Mouse (Mus musculus): ENCODE data around the gene Hp. TPM values are rescaled to one million over a fixed set of nuclear protein-coding genes. Genes with fewer than 3 reads are reported as not detected.

Hp gene
- polyA plus RNA-seq (2014; fragmentation: Nextera tagmentation; extraction: Ambion mirVana), result 0.27 and 0.45 TPM in 2 replicates

DNA sequence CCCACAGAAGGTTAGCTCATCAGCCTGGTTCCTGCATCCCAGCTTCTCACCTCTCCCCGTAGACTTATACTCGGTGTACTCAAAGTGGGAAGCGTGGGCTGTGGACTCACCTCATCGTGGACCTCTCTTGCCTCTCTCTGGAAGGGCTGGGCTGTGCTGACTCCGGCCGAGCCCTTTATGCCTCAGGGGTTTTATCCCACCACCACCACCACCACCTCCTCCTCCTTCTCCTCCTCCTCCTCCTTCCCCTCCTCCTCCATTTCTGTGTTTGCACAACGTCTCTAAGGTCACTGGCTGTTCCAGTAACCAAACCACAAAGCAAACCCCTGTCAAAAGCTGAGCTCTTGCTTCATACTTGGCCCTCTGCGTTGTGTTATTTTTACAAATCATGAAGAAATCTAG, at the start of gene Hp:
Hp (minus strand) TSS at position 273 of the 402 bp plus-strand sequence.
- no peaks in the 10 kb centered on the region for H3K9me3 ChIP-seq (ENCODE audit: control insufficient read depth, low read length)
- H3K27me3 ChIP-seq (ENCODE audit: control insufficient read depth, insufficient read depth, low read length), result no peaks in the 10 kb centered on the region
- no peak within 1 kb of the TSS for H3K27ac ChIP-seq (ENCODE audit: low read depth, low read length)
- 77% methylated on average over 8 of the region's 8 CpGs for WGBS
- ATAC-seq (replicated peaks; ENCODE audit: low FRiP score) (no peak), DNase-seq (ENCODE audit: low spot score) (no peak)
- H3K4me1 ChIP-seq (replicated peaks; ENCODE audit: control insufficient read depth, insufficient read depth, low read length), result no peaks in the 10 kb centered on the region
- no peak within 1 kb of the TSS for H3K4me2 ChIP-seq (ENCODE audit: low read depth, low read length, severe bottlenecking)
- no peak within 1 kb of the TSS for H3K4me3 ChIP-seq (ENCODE audit: low read depth, low read length)
- H3K36me3 ChIP-seq (ENCODE audit: control insufficient read depth, insufficient read depth, low read length), result no peaks in the 10 kb centered on the region
- H3K9ac ChIP-seq (ENCODE audit: low read length), result no peak within 1 kb of the TSS

DNA sequence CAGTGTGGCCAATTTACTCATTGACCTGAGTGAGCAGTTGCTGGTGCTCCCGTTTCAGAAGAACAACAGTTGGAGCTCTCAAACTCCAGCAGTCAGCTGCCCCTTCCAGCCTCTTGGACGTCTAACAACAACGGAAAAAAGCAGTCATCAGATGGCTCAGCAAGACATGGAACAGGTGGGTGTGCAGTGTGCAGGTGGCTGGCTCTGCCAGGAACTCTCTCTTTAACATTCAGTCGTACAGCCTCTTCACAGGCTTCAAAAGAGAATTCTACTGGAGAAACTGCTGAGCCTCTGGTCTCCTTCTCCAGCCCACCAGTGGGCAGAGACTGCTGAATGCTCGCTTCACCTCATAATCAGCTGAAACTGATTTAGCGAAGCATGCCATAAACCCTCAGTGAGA, 49.7 kb upstream of the Hp start:
- no peaks in the 10 kb centered on the region for H3K4me1 ChIP-seq (replicated peaks; ENCODE audit: control insufficient read depth, insufficient read depth, low read length)
- ATAC-seq (replicated peaks; ENCODE audit: low FRiP score) (no peak), DNase-seq (ENCODE audit: low spot score) (no peak)
- H3K27me3 ChIP-seq (ENCODE audit: control insufficient read depth, insufficient read depth, low read length), result no peaks in the 10 kb centered on the region
- H3K4me3 ChIP-seq (ENCODE audit: low read depth, low read length), result no peak overlapping the region
- no peak overlapping the region for H3K27ac ChIP-seq (ENCODE audit: low read depth, low read length)
- 75% methylated on average over 6 of the region's 6 CpGs for WGBS
- H3K9me3 ChIP-seq (ENCODE audit: control insufficient read depth, low read length), result no peaks in the 10 kb centered on the region; the same call in 1 of the 2 replicates
- H3K36me3 ChIP-seq (ENCODE audit: control insufficient read depth, insufficient read depth, low read length), result no peaks in the 10 kb centered on the region
- H3K4me2 ChIP-seq (ENCODE audit: low read depth, low read length, severe bottlenecking), result no peak overlapping the region
- no peak overlapping the region for H3K9ac ChIP-seq (ENCODE audit: low read length)

DNA sequence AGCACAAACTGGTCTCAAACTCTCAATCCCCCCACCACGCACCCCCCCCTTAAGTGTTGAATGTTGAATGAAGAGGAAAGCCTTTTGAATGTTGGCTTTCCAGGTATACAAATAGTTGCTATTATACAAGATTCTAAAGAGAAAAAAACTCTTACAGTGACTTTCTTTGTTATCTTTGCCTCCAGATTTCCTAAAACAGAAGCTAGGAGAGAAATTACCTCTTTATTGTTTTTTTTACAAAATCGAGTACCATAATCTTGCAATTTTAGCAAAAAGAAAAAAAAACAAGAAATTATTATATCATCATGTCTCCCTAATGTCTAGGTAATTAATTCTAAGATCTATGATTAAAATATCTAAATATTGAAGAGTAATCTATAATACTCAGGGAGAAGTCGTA, 36.6 kb upstream of the Hp start:
- H3K36me3 ChIP-seq (ENCODE audit: control insufficient read depth, insufficient read depth, low read length), result no peaks in the 10 kb centered on the region
- no peak overlapping the region for H3K4me3 ChIP-seq (ENCODE audit: low read depth, low read length)
- no peak overlapping the region for H3K27ac ChIP-seq (ENCODE audit: low read depth, low read length)
- no peaks in the 10 kb centered on the region for H3K27me3 ChIP-seq (ENCODE audit: control insufficient read depth, insufficient read depth, low read length)
- no peak overlapping the region for H3K4me2 ChIP-seq (ENCODE audit: low read depth, low read length, severe bottlenecking)
- no peak overlapping the region for H3K9ac ChIP-seq (ENCODE audit: low read length)
- no peaks in the 10 kb centered on the region for H3K9me3 ChIP-seq (ENCODE audit: control insufficient read depth, low read length)
- 87% methylated on average over 3 of the region's 3 CpGs for WGBS
- DNase-seq (ENCODE audit: low spot score) (no peak), ATAC-seq (replicated peaks; ENCODE audit: low FRiP score) (no peak)
- no peaks in the 10 kb centered on the region for H3K4me1 ChIP-seq (replicated peaks; ENCODE audit: control insufficient read depth, insufficient read depth, low read length)

DNA sequence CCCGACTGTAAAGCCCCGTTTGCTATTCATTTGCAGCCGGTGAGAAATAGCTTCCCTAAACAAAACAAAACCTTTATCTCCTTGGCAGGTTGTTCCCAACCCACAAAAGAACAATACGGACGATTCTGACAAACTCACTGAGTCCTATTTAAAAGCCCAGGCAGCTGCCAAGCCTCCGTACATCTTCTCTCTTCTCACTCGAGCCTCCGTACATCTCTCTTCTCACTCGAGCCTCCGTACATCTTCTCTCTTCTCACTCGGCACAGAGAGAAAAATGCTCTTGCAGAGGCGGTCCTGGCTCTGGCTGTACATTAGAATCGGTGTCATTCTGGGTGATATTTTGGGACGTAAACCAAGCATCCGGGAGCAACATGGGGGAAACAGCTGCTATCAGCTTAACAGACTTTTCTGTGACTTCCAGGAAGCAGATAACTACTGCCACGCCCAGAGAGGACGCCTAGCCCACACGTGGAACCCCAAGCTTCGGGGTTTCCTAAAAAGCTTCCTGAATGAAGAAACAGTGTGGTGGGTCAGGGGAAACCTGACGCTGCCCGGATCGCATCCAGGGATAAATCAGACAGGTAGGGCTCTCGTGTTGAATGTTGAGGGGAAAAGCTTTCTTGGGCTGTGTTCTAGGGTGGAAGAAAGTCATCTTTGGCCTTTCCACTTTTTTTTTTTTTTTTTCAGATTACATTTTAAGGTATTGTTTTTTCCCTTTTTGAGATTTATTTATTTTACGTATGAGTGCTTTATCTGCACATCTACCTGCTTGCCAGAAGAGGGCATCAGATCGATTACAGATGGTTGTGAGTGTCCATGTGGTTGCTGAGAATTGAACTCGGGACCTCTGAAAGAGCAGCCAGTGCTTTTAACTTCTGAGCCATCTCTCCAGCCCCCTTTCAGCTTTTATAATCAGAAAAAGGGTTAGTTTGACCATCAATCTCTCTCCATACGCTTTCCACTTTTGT, 35.6 kb upstream of the Hp start, which contains the start of gene Pkd1l3:
Pkd1l3 (plus strand) TSS at position 275 of the 968 bp plus-strand sequence.
- DNase-seq (ENCODE audit: low spot score) (no peak), ATAC-seq (replicated peaks; ENCODE audit: low FRiP score) (no peak)
- H3K36me3 ChIP-seq (ENCODE audit: control insufficient read depth, insufficient read depth, low read length), result no peaks in the 10 kb centered on the region
- WGBS, result 67% methylated on average over 27 of the region's 27 CpGs
- H3K4me2 ChIP-seq (ENCODE audit: low read depth, low read length, severe bottlenecking), result no peak within 1 kb of the TSS
- H3K4me1 ChIP-seq (replicated peaks; ENCODE audit: control insufficient read depth, insufficient read depth, low read length), result no peaks in the 10 kb centered on the region
- H3K4me3 ChIP-seq (ENCODE audit: low read depth, low read length), result no peak within 1 kb of the TSS
- H3K9ac ChIP-seq (ENCODE audit: low read length), result no peak within 1 kb of the TSS
- no peak within 1 kb of the TSS for H3K27ac ChIP-seq (ENCODE audit: low read depth, low read length)
- H3K27me3 ChIP-seq (ENCODE audit: control insufficient read depth, insufficient read depth, low read length), result no peaks in the 10 kb centered on the region
- H3K9me3 ChIP-seq (ENCODE audit: control insufficient read depth, low read length), result no peaks in the 10 kb centered on the region

DNA sequence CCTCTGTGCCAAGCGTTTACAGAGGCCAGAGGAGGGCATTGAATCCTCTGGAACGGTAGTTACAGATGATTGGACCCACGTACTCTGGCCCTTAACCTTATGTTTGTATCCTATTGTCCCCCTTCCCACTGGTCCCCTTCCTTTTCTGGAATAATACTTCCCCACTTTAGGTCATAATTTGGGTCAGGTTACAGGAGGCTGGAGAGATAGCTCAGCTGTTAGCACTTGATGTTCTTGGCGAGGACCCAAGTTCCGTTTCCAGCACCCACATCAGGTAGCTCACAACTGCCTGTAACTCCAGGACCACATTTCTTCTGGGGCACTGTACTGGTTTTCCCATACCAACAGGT, 30.2 kb upstream of the Hp start:
- H3K27ac ChIP-seq (ENCODE audit: low read depth, low read length), result peak overlapping the region; percentile 97
- no peaks in the 10 kb centered on the region for H3K27me3 ChIP-seq (ENCODE audit: control insufficient read depth, insufficient read depth, low read length)
- 21% methylated on average over 5 of the region's 5 CpGs for WGBS
- ATAC-seq (replicated peaks; ENCODE audit: low FRiP score) (no peak), DNase-seq (ENCODE audit: low spot score) (no peak)
- H3K9ac ChIP-seq (ENCODE audit: low read length), result peak overlapping the region; percentile 84
- H3K4me3 ChIP-seq (ENCODE audit: low read depth, low read length), result peak overlapping the region; percentile 62
- H3K36me3 ChIP-seq (ENCODE audit: control insufficient read depth, insufficient read depth, low read length), result no peaks in the 10 kb centered on the region; the same call in 1 of the 2 replicates
- H3K4me1 ChIP-seq (replicated peaks; ENCODE audit: control insufficient read depth, insufficient read depth, low read length), result no peaks in the 10 kb centered on the region; the same call in 1 of the 2 replicates
- H3K4me2 ChIP-seq (ENCODE audit: low read depth, low read length, severe bottlenecking), result peak overlapping the region; percentile 76
- H3K9me3 ChIP-seq (ENCODE audit: control insufficient read depth, low read length), result no peaks in the 10 kb centered on the region

DNA sequence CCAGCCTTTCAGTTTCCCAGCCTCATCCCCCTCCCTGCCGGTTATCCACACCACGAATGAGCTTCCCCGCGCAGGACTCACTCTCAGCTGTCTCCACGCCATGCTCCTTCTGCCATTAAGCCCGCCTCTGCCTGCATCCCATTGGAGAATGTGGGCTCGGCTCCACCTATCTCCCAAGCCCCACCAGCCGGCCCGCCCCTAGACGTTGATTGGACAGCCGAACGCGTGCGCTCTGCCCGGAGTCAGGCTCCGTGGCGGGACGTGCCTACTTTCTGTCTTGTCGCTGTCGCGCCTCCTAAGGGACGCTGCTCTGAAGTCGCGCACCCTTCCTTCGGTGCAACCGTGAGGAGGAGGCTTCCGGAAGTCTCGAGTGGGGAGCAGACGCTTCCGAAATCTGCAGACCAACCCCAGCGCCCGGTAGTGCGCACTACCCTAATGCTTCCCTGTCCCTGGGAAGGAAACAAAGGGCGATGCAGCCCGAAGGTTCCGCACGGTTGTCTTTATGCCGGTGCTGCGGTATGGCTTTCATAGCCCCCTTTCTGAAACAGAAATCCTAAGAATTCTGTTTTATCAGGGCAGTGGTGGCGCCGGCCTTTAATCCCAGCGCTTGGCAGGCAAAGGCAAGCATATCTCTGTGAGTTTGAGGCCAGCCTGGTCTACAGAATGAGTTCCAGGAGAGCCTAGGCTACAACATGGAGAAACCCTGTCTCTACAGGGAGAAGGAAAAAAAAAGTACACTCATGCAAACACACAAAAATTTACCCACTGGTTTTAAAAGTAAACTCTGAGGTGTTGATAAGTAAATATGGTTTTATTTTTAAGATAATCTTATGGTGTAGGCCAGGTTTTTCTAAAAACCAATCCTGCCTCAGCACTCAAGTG, 29.5 kb upstream of the Hp start, which contains the start of gene Dhodh:
Dhodh (minus strand) TSS at position 403 of the 882 bp plus-strand sequence.
- no peaks in the 10 kb centered on the region; the same call in 1 of the 2 replicates for H3K36me3 ChIP-seq (ENCODE audit: control insufficient read depth, insufficient read depth, low read length)
- no peaks in the 10 kb centered on the region; the same call in 1 of the 2 replicates for H3K4me1 ChIP-seq (replicated peaks; ENCODE audit: control insufficient read depth, insufficient read depth, low read length)
- WGBS, result under 1% methylated on average over 42 of the region's 42 CpGs
- peak within 1 kb of the TSS; percentile 84 for H3K9ac ChIP-seq (ENCODE audit: low read length)
- peak within 1 kb of the TSS; percentile 76 for H3K4me2 ChIP-seq (ENCODE audit: low read depth, low read length, severe bottlenecking)
- H3K4me3 ChIP-seq (ENCODE audit: low read depth, low read length), result peak within 1 kb of the TSS; percentile 62
- H3K9me3 ChIP-seq (ENCODE audit: control insufficient read depth, low read length), result no peaks in the 10 kb centered on the region
- DNase-seq (ENCODE audit: low spot score) (peak; percentile 97), ATAC-seq (replicated peaks; ENCODE audit: low FRiP score) (peak; percentile 99)
- peak within 1 kb of the TSS; percentile 97 for H3K27ac ChIP-seq (ENCODE audit: low read depth, low read length)
- H3K27me3 ChIP-seq (ENCODE audit: control insufficient read depth, insufficient read depth, low read length), result no peaks in the 10 kb centered on the region

DNA sequence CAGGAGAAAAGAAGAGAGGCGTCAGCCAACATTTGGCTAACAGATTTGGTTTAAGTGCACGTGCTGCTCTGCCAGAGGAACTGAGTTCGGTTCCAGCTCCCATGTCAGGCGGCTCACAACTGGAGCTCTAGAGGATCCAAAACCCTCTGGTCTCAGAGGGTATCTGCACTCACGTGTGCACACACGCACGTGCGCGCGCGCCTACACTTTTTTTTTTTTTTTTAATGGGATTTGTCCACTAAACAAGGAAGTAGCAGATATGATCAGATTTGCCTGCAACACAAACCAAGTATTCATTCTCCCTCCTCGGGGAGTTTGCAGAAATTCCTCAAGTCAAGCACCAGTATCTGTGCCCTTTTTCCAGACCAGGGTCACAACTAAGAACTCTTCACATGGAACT, 28.7 kb upstream of the Hp start:
- Histone ChIP-seq H3K4me2 (ENCODE audit: low read depth, low read length, severe bottlenecking) (peak overlapping the region; percentile 76), H3K27me3 (ENCODE audit: control insufficient read depth, insufficient read depth, low read length) (no peaks in the 10 kb centered on the region), H3K9me3 (ENCODE audit: control insufficient read depth, low read length) (no peaks in the 10 kb centered on the region), H3K4me3 (ENCODE audit: low read depth, low read length) (peak overlapping the region; percentile 62), H3K27ac (ENCODE audit: low read depth, low read length) (peak overlapping the region; percentile 97; the same call in 1 of the 2 replicates), H3K36me3 (ENCODE audit: control insufficient read depth, insufficient read depth, low read length) (no peaks in the 10 kb centered on the region; the same call in 1 of the 2 replicates), H3K9ac (ENCODE audit: low read length) (peak overlapping the region; percentile 84), H3K4me1 (replicated peaks; ENCODE audit: control insufficient read depth, insufficient read depth, low read length) (no peaks in the 10 kb centered on the region; the same call in 1 of the 2 replicates)
- 16% methylated on average over 12 of the region's 12 CpGs for whole genome bisulfite sequencing
- DNase-seq (ENCODE audit: low spot score), result no peak
- ATAC-seq (replicated peaks; ENCODE audit: low FRiP score), result no peak

DNA sequence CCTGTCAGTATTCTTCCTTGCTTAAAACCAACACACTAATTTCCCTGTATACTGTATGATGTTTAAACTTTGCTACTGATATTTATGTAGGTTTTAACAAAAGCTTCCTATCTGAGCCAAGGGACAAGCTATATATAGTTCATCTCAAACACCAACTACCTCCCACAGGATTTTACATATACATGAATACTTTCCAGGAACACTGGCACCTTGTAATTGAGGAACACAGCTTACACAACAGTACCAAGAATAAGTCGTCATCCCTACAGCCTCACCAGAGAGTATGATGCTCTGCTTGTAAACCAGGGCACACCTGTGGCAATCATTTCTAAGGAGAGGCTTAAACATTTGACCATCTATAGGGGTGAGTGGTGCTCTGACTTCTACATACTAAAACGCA, 27.8 kb upstream of the Hp start:
- no peak overlapping the region for H3K9ac ChIP-seq (ENCODE audit: low read length)
- H3K27me3 ChIP-seq (ENCODE audit: control insufficient read depth, insufficient read depth, low read length), result no peaks in the 10 kb centered on the region
- no peak overlapping the region for H3K4me3 ChIP-seq (ENCODE audit: low read depth, low read length)
- no peak overlapping the region for H3K27ac ChIP-seq (ENCODE audit: low read depth, low read length)
- no peak for ATAC-seq (replicated peaks; ENCODE audit: low FRiP score)
- WGBS, result 86% methylated on average over 2 of the region's 2 CpGs
- no peaks in the 10 kb centered on the region; the same call in 1 of the 2 replicates for H3K36me3 ChIP-seq (ENCODE audit: control insufficient read depth, insufficient read depth, low read length)
- no peak for DNase-seq (ENCODE audit: low spot score)
- H3K4me1 ChIP-seq (replicated peaks; ENCODE audit: control insufficient read depth, insufficient read depth, low read length), result no peaks in the 10 kb centered on the region; the same call in 1 of the 2 replicates
- H3K4me2 ChIP-seq (ENCODE audit: low read depth, low read length, severe bottlenecking), result no peak overlapping the region
- no peaks in the 10 kb centered on the region for H3K9me3 ChIP-seq (ENCODE audit: control insufficient read depth, low read length)

Measured in forebrain, embryonic 11.5 days (tissue).